Mouse (Mus musculus): ENCODE data around the gene Galnt10.

Gene Galnt10

GRCm38 (mm10) chr11:57660156-57660555, 14.9 kb downstream of the Galnt10 start:
- DNase-seq, result no peak

- DNase-seq, result peak; percentile 36 to 41
Measured at GRCm38 (mm10) chr11:57660814-57661213, 15.6 kb downstream of the Galnt10 start.

- DNase-seq, result no peak
Measured at GRCm38 (mm10) chr11:57661492-57662229, 16.4 kb downstream of the Galnt10 start.

- DNase-seq, result no peak
Measured at GRCm38 (mm10) chr11:57662231-57662630, 17.0 kb downstream of the Galnt10 start.

- DNase-seq, result no peak
Measured at GRCm38 (mm10) chr11:57663271-57663670, 18.0 kb downstream of the Galnt10 start.

GRCm38 (mm10) chr11:57664741-57665140, 19.5 kb downstream of the Galnt10 start:
- DNase-seq, result no peak

- no peak for DNase-seq
Measured at GRCm38 (mm10) chr11:57668271-57668670, 23.0 kb downstream of the Galnt10 start.

- DNase-seq, result no peak
Measured at GRCm38 (mm10) chr11:57669522-57669921, 24.3 kb downstream of the Galnt10 start.

- no peak for DNase-seq
Measured at GRCm38 (mm10) chr11:57671120-57671697, 26.0 kb downstream of the Galnt10 start.

- DNase-seq, result peak in 1 of 2 experiments; percentile 39
Measured at GRCm38 (mm10) chr11:57671797-57672196, 26.6 kb downstream of the Galnt10 start.

GRCm38 (mm10) chr11:57672995-57673394, 27.8 kb downstream of the Galnt10 start:
- DNase-seq, result peak in 1 of 2 experiments; percentile 12

- peak; percentile 50 to 58 for DNase-seq
Measured at GRCm38 (mm10) chr11:57673977-57674687, 28.9 kb downstream of the Galnt10 start.

GRCm38 (mm10) chr11:57677261-57677660, 32.0 kb downstream of the Galnt10 start:
- no peak for DNase-seq

GRCm38 (mm10) chr11:57682589-57682988, 37.3 kb downstream of the Galnt10 start:
- no peak for DNase-seq

GRCm38 (mm10) chr11:57683125-57683524, 37.9 kb downstream of the Galnt10 start:
- no peak for DNase-seq

- DNase-seq, result no peak
Measured at GRCm38 (mm10) chr11:57683931-57684330, 38.7 kb downstream of the Galnt10 start.

GRCm38 (mm10) chr11:57684891-57685290, 39.6 kb downstream of the Galnt10 start:
- no peak for DNase-seq

GRCm38 (mm10) chr11:57685689-57686454, 40.6 kb downstream of the Galnt10 start:
- peak in 1 of 2 experiments; percentile 16 for DNase-seq

GRCm38 (mm10) chr11:57686797-57687196, 41.6 kb downstream of the Galnt10 start:
- DNase-seq, result no peak

- DNase-seq, result no peak
Measured at GRCm38 (mm10) chr11:57687258-57687657, 42.0 kb downstream of the Galnt10 start.

- peak; percentile 33 to 54 for DNase-seq
Measured at GRCm38 (mm10) chr11:57688179-57688929, 43.1 kb downstream of the Galnt10 start.

- peak in 1 of 2 experiments; percentile 56 for DNase-seq
Measured at GRCm38 (mm10) chr11:57689811-57690210, 44.6 kb downstream of the Galnt10 start.

Data from kidney, postnatal 36 days (tissue).